Mouse (Mus musculus): Measurements from ENCODE around the gene Gsap. TPM values are rescaled to one million over a fixed set of nuclear protein-coding genes. Genes with fewer than 3 reads are reported as not detected.
"Not testable (repeated sequence)": the region's sequence is repeated elsewhere in the genome, so short reads cannot be mapped to it uniquely, and the experiment has no call there.

Gene Gsap
- polyA plus RNA-seq, 1 experiment from 2014 or later: 1.6 TPM

DNA sequence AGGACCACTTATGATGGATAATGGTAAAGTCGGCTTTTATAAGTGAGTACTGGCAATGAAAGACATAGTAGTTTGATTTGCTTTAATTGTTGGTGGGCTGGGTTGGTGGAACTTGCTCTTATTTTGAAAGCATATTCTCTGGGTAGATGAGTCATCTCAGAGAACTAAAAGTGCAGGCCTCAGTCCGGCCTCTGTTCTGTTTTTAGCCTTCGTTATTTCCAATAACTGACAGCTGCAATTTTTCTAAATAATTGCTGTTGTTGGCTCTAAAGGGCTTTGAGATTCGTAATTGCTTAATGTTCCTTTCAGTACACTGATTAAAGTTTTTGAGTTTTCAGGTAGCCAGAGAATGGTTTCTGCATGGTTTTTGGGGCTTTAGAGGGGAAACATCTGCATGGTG, 84.7 kb downstream of the Gsap start:
- no peak for DNase-seq (ENCODE audit: low spot score)
- no peaks in the 10 kb centered on the region for H3K27me3 ChIP-seq (ENCODE audit: control insufficient read depth, insufficient read depth, low read length)
- no peak overlapping the region for H3K27ac ChIP-seq (ENCODE audit: low read depth, low read length)
- no peaks in the 10 kb centered on the region for H3K4me1 ChIP-seq (replicated peaks; ENCODE audit: control insufficient read depth, insufficient read depth, low read length)
- no peaks in the 10 kb centered on the region for H3K9me3 ChIP-seq (ENCODE audit: control insufficient read depth, low read length)
- no peak overlapping the region for H3K4me3 ChIP-seq (ENCODE audit: low read depth, low read length)
- no peaks in the 10 kb centered on the region for H3K36me3 ChIP-seq (ENCODE audit: control insufficient read depth, insufficient read depth, low read length)
- no peak for ATAC-seq (replicated peaks; ENCODE audit: low FRiP score)
- no peak overlapping the region for H3K9ac ChIP-seq (ENCODE audit: low read length)
- no peak overlapping the region for H3K4me2 ChIP-seq (ENCODE audit: low read depth, low read length, severe bottlenecking)
- WGBS: 78% methylated on average over 4 of the region's 4 CpGs

DNA sequence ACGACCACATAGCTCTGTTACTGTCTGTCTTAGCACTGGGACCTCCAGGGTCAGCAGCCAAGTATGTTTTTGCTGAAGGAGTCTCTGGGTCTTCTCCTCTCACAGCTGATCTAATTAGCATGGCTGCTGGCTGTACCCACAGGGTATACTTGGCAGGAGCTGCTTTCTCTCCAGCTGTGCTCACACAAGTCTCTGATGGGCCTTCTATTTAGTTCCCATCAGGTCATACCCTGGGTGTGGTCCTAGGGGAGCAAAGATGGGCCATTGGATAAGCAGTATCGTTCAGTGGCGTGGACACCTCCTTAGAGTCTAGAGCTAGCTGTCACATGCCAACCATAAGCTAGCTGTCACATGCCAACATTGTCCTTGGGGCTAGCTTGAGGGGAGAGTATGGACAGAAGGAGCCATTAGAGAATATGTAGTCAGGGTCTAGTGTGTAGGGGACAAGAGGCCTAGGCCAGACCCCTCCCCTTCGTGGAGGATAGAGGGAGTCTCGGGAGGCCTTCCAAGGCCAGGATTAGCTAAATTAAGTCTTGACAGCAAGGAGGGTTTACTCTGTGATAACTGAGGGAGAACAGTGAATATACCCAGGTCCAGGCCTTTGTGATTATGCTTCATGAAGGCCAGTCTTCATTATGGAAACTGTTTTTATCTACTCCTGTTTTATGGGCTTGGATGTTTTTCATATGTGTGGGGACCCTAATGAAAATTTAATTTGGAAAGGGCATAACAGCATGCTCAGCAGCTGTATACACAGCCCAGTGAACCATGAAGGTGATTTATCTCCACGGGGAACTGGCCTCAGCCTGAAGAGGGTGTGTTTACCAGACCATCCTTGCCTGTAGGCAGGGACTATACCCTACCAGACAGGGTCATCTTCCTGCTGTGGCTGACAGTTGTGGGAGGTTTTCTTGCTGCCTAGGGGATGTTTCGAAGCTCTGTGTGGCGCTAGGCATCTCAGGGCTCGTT, 85.6 kb downstream of the Gsap start:
- Histone ChIP-seq H3K4me3 (ENCODE audit: low read depth, low read length) (no peak overlapping the region), H3K27ac (ENCODE audit: low read depth, low read length) (no peak overlapping the region), H3K9me3 (ENCODE audit: control insufficient read depth, low read length) (no peaks in the 10 kb centered on the region), H3K4me1 (replicated peaks; ENCODE audit: control insufficient read depth, insufficient read depth, low read length) (no peaks in the 10 kb centered on the region), H3K4me2 (ENCODE audit: low read depth, low read length, severe bottlenecking) (no peak overlapping the region), H3K36me3 (ENCODE audit: control insufficient read depth, insufficient read depth, low read length) (no peaks in the 10 kb centered on the region), H3K9ac (ENCODE audit: low read length) (no peak overlapping the region), H3K27me3 (ENCODE audit: control insufficient read depth, insufficient read depth, low read length) (no peaks in the 10 kb centered on the region)
- 47% methylated on average over 9 of the region's 9 CpGs for WGBS
- ATAC-seq (replicated peaks; ENCODE audit: low FRiP score): 0 out of 2 replicates have a peak, but pooled peaks have one; percentile 51
- no peak for DNase-seq (ENCODE audit: low spot score)

DNA sequence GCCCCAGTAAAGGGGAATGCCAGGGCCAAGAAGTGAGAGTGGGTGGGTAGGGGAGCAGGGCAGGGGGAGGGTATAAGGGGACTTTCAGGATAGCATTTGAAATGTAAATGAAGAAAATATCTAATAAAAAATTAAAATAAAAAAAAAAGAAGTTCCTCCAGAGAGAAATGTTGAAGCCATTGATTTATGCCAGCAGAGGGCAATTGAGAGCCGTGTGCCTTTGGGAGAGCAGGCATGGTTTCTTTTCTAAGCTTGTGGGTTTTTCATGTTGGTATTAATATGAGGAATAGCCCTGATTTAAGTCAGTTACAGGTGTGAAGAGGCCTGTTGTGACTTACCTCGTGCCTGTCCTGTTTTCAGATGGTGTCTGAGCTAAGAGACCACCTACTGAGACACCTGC, 91.6 kb downstream of the Gsap start:
- H3K27me3 ChIP-seq (ENCODE audit: control insufficient read depth, insufficient read depth, low read length); H3K9me3 ChIP-seq (ENCODE audit: control insufficient read depth, low read length); H3K9ac ChIP-seq (ENCODE audit: low read length); H3K27ac ChIP-seq (ENCODE audit: low read depth, low read length); ATAC-seq (replicated peaks; ENCODE audit: low FRiP score); H3K36me3 ChIP-seq (ENCODE audit: control insufficient read depth, insufficient read depth, low read length); H3K4me3 ChIP-seq (ENCODE audit: low read depth, low read length); H3K4me1 ChIP-seq (replicated peaks; ENCODE audit: control insufficient read depth, insufficient read depth, low read length); DNase-seq (ENCODE audit: low spot score); H3K4me2 ChIP-seq (ENCODE audit: low read depth, low read length, severe bottlenecking): not testable (repeated sequence)
- 62% methylated on average over 2 of the region's 2 CpGs for whole genome bisulfite sequencing

DNA sequence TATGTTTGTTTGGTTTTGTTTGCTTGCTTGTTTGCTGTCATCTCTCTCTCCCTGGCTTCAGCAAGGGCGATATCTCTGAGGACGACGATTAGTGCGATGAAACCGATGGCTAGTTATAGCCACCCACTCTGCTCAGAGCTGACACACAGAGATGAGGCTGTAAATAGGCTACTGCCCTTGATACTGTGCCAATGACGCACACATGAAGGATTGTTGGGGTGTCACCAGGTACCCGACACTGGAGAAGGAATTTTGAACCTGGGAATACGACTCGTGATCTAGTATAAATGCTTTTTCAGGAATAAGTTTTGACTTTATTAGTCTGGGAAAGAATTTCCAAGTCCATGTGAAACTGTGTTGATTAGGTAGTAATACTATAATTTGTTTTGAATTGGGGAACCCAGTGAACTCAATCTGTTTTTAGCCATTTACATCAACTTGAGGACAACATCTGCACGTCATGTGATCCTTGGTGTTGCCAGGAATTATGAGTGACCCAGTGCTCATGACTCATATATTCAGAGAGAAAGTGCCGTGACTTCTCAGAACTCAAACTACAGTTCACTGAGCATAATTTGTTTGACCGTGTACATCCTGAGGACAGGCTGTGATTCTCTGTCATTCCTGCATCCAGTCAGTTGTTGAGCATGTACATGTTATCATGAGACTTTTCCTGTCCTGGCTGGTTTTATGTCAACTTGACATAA, 97.5 kb downstream of the Gsap start:
- DNase-seq (ENCODE audit: low spot score): no peak
- Histone ChIP-seq H3K9me3 (ENCODE audit: control insufficient read depth, low read length) (no peaks in the 10 kb centered on the region), H3K4me3 (ENCODE audit: low read depth, low read length) (no peak overlapping the region), H3K4me1 (replicated peaks; ENCODE audit: control insufficient read depth, insufficient read depth, low read length) (no peaks in the 10 kb centered on the region), H3K9ac (ENCODE audit: low read length) (no peak overlapping the region), H3K27me3 (ENCODE audit: control insufficient read depth, insufficient read depth, low read length) (no peaks in the 10 kb centered on the region), H3K27ac (ENCODE audit: low read depth, low read length) (no peak overlapping the region), H3K36me3 (ENCODE audit: control insufficient read depth, insufficient read depth, low read length) (no peaks in the 10 kb centered on the region), H3K4me2 (ENCODE audit: low read depth, low read length, severe bottlenecking) (no peak overlapping the region)
- 90% methylated on average over 12 of the region's 12 CpGs for WGBS
- no peak for ATAC-seq (replicated peaks; ENCODE audit: low FRiP score)

DNA sequence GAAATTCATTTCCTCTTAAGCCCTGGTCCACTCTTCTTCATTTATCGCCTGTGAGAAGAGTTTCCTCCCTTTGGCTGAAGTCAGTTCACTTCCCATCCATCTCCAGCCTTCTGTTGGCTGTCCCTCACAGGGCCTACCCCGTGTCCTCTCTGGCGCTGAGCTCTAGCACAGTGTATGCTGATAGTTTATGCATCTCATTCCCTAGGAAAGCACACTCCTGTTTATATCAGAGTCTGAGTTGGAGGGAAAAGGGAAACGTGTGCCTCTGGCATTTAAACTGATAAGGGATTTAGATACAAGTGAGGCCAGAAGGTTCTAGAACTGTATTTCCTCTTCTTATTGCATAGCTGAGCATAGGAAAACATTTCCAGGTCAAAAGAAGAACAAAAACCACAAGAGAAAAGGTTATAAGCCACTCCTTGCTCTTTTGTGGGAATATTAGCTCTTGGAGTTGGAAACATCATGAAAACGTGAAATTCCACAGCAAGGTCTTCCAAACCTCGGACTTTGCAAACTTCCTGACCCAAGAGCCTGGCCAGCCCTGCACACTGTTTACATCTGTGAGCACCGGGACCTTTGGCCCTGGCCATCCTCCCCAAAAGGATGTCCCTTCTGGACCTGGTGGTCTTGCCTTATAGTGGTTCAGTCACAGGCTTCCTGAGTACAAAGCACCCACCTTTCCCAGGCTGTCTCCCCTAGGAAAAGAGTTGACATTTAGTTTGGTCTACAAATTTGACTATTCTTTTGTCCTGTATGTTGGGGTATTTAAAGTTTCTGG, 102.8 kb downstream of the Gsap start:
- Histone ChIP-seq H3K27me3 (ENCODE audit: control insufficient read depth, insufficient read depth, low read length) (no peaks in the 10 kb centered on the region), H3K4me3 (ENCODE audit: low read depth, low read length) (no peak overlapping the region), H3K9me3 (ENCODE audit: control insufficient read depth, low read length) (no peaks in the 10 kb centered on the region), H3K4me1 (replicated peaks; ENCODE audit: control insufficient read depth, insufficient read depth, low read length) (no peaks in the 10 kb centered on the region), H3K27ac (ENCODE audit: low read depth, low read length) (no peak overlapping the region), H3K9ac (ENCODE audit: low read length) (no peak overlapping the region), H3K4me2 (ENCODE audit: low read depth, low read length, severe bottlenecking) (no peak overlapping the region), H3K36me3 (ENCODE audit: control insufficient read depth, insufficient read depth, low read length) (no peaks in the 10 kb centered on the region)
- WGBS: 85% methylated on average over 7 of the region's 7 CpGs
- DNase-seq (ENCODE audit: low spot score) (no peak), ATAC-seq (replicated peaks; ENCODE audit: low FRiP score) (no peak)

DNA sequence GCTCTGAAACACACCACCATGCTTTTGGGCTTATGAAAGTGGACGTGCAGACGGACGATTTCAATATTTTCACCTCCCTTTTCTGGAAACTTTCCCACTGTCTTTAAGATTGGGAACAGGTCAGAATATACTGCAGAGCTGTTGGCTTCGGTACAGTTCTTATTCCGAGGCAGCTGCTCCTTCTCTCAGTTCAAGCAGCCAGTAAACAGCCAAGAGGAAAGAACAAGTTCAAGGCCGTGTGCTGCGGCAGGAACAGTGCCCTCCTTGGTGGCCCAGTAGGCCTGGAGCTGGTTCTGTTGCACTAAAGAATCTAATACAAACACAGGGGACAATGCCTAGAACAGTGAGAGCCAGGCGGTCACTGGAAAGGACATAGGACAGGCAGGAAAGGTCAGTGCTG, 104.5 kb downstream of the Gsap start:
- Histone ChIP-seq H3K4me3 (ENCODE audit: low read depth, low read length) (no peak overlapping the region), H3K36me3 (ENCODE audit: control insufficient read depth, insufficient read depth, low read length) (no peaks in the 10 kb centered on the region), H3K4me2 (ENCODE audit: low read depth, low read length, severe bottlenecking) (no peak overlapping the region), H3K27ac (ENCODE audit: low read depth, low read length) (no peak overlapping the region), H3K9me3 (ENCODE audit: control insufficient read depth, low read length) (no peaks in the 10 kb centered on the region), H3K9ac (ENCODE audit: low read length) (no peak overlapping the region), H3K4me1 (replicated peaks; ENCODE audit: control insufficient read depth, insufficient read depth, low read length) (no peaks in the 10 kb centered on the region), H3K27me3 (ENCODE audit: control insufficient read depth, insufficient read depth, low read length) (no peaks in the 10 kb centered on the region)
- WGBS: 89% methylated on average over 8 of the region's 8 CpGs
- ATAC-seq (replicated peaks; ENCODE audit: low FRiP score): no peak
- DNase-seq (ENCODE audit: low spot score): no peak

DNA sequence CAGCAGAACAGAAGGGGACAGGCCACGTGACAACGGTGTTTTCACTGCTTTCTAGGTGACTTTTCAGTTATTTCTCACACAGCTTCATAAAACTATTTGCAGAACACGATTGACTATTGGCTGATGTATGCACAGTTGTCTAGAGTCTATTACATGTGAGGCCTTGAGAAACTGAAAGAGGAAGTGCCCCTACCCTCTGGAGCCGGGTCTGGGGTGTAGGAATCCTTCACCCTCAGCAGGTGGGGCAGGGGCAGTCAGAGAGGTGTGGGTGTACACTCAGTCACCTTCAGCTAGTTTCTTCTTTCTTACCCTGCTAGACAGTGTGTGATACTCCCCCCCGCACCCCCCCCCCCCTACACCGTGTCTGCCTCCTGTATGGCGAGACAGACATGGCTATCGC, 109.6 kb downstream of the Gsap start:
- no peak for ATAC-seq (replicated peaks; ENCODE audit: low FRiP score)
- no peaks in the 10 kb centered on the region for H3K4me1 ChIP-seq (replicated peaks; ENCODE audit: control insufficient read depth, insufficient read depth, low read length)
- H3K4me3 ChIP-seq (ENCODE audit: low read depth, low read length): no peak overlapping the region
- H3K27ac ChIP-seq (ENCODE audit: low read depth, low read length): no peak overlapping the region
- no peaks in the 10 kb centered on the region for H3K9me3 ChIP-seq (ENCODE audit: control insufficient read depth, low read length)
- no peak for DNase-seq (ENCODE audit: low spot score)
- H3K27me3 ChIP-seq (ENCODE audit: control insufficient read depth, insufficient read depth, low read length): no peaks in the 10 kb centered on the region
- WGBS: 90% methylated on average over 8 of the region's 8 CpGs
- H3K36me3 ChIP-seq (ENCODE audit: control insufficient read depth, insufficient read depth, low read length): no peaks in the 10 kb centered on the region
- H3K9ac ChIP-seq (ENCODE audit: low read length): no peak overlapping the region
- no peak overlapping the region for H3K4me2 ChIP-seq (ENCODE audit: low read depth, low read length, severe bottlenecking)

DNA sequence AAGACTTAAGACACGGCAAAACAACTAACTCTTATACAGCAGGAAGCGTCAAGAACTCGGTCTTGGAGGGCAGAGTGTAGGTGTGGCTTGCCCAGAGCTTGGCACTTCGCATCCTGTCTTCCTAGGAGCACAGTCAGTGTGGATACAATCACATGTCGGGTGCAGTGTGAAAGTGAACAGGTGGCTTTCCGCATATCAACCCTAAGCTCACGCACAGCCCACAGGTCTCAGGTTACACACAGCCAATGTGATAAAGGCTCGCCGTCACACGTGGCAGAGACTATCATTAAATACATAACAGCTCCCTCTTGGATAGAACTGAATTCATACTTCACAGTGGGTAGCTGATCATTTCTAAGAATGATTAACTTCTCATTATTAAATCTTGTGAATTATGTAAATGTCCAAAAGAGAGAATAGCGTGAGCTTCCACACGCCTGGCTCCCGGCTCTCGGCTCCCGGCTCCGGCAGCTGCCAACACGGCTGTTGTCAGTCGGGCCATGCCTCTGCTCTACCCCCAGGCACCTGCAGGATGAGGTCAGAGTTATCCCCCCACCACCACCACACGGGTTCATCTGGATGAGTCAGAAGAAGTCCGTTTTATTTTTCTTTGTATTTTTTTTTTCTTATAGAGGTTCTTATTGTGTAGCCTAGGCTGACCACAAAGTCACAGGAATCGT, 113.2 kb downstream of the Gsap start:
- no peak overlapping the region for H3K4me2 ChIP-seq (ENCODE audit: low read depth, low read length, severe bottlenecking)
- H3K9ac ChIP-seq (ENCODE audit: low read length): no peak overlapping the region
- WGBS: 85% methylated on average over 21 of the region's 21 CpGs
- H3K36me3 ChIP-seq (ENCODE audit: control insufficient read depth, insufficient read depth, low read length): no peaks in the 10 kb centered on the region
- no peaks in the 10 kb centered on the region for H3K4me1 ChIP-seq (replicated peaks; ENCODE audit: control insufficient read depth, insufficient read depth, low read length)
- no peaks in the 10 kb centered on the region for H3K9me3 ChIP-seq (ENCODE audit: control insufficient read depth, low read length)
- H3K27me3 ChIP-seq (ENCODE audit: control insufficient read depth, insufficient read depth, low read length): no peaks in the 10 kb centered on the region
- no peak overlapping the region for H3K27ac ChIP-seq (ENCODE audit: low read depth, low read length)
- H3K4me3 ChIP-seq (ENCODE audit: low read depth, low read length): no peak overlapping the region
- ATAC-seq (replicated peaks; ENCODE audit: low FRiP score) (no peak), DNase-seq (ENCODE audit: low spot score) (no peak)
